Mouse (Mus musculus) testis, adult 2 months (tissue): Measurements from ENCODE around the gene Lactb.

Source experiments
- CTCF ChIP-seq: fragments of 200-500 bp; IDR thresholded peaks from 2 replicates; pipeline ENCODE4 v1.5.1; 2012; ENCODE audit warnings: low read depth, mild to moderate bottlenecking, inconsistent platforms, low read length, moderate library complexity; ENCODE audit not compliant: control insufficient read depth, insufficient read depth, insufficient replicate concordance
- POLR2A ChIP-seq: fragments of 200-500 bp; IDR thresholded peaks from 2 replicates; pipeline ENCODE4 v1.6.1; 2012; ENCODE audit warnings: low read depth, mild to moderate bottlenecking, inconsistent platforms, low read length, moderate library complexity; ENCODE audit not compliant: control insufficient read depth

GRCm38 (mm10) chr9:66938836-66939235 lies 36.4 kb downstream of the Lactb start:
- TF ChIP-seq CTCF: no peak
- TF ChIP-seq POLR2A: no peak
